Mouse (Mus musculus) forebrain, embryonic 11.5 days (tissue): Measurements from ENCODE around the gene Prkag2. TPM values are rescaled to one million over a fixed set of nuclear protein-coding genes. Genes with fewer than 3 reads are reported as not detected.

Source experiments
- ATAC-seq: fragments of 200-750 bp; cut with Nextera tagmentation; replicated peaks from 2 replicates; pipeline ENCODE4 v1.8.0; 2017; ENCODE audit warnings: moderate TSS enrichment; ENCODE audit not compliant: low FRiP score
- DNase-seq: peaks from one replicate; pipeline ENCODE4 v3.0.0-alpha.2; 2017; ENCODE audit warnings: low spot score
- H3K27ac ChIP-seq: fragments of 300-500 bp; sonication (generic); 2 replicates; pipeline ENCODE4 v1.5.1; 2014; ENCODE audit warnings: low read depth, low read length
- H3K27me3 ChIP-seq: fragments of 300-500 bp; sonication (generic); 2 replicates; pipeline ENCODE4 v1.6.1; 2014; ENCODE audit warnings: mild to moderate bottlenecking, low read length, mixed read lengths; ENCODE audit not compliant: control insufficient read depth, insufficient read depth
- H3K36me3 ChIP-seq: fragments of 300-500 bp; sonication (generic); 2 replicates; pipeline ENCODE4 v1.6.1; 2014; ENCODE audit warnings: mild to moderate bottlenecking, low read length, moderate library complexity, mixed read lengths; ENCODE audit not compliant: control insufficient read depth, insufficient read depth
- H3K4me1 ChIP-seq: fragments of 300-500 bp; sonication (generic); replicated peaks from 2 replicates; pipeline ENCODE4 v1.6.1; 2014; ENCODE audit warnings: low read length, mixed read lengths; ENCODE audit not compliant: control insufficient read depth, insufficient read depth
- H3K4me2 ChIP-seq: fragments of 300-500 bp; sonication (generic); 2 replicates; pipeline ENCODE4 v1.6.1; 2014; ENCODE audit warnings: low read depth, mild to moderate bottlenecking, low read length, moderate library complexity, mixed read lengths; ENCODE audit not compliant: severe bottlenecking
- H3K4me3 ChIP-seq: fragments of 300-500 bp; sonication (generic); 2 replicates; pipeline ENCODE4 v1.5.1; 2014; ENCODE audit warnings: low read depth, low read length
- H3K9ac ChIP-seq: fragments of 300-500 bp; sonication (generic); 2 replicates; pipeline ENCODE4 v1.6.1; 2014; ENCODE audit warnings: low read length
- H3K9me3 ChIP-seq: fragments of 300-500 bp; sonication (generic); 2 replicates; pipeline ENCODE4 v1.6.1; 2016; ENCODE audit warnings: low read length, mixed read lengths; ENCODE audit not compliant: control insufficient read depth
- WGBS: fragments of 180-500 bp; shearing (Covaris S2); extraction: QIAGEN DNeasy Blood & Tissue Kit; methylation state at CpG from one replicate; pipeline ENCODE4 v1.1.7; 2014; 5-methylcytosine and 5-hydroxymethylcytosine counted together
- polyA plus RNA-seq: library from polyadenylated mRNA; unstranded; fragments of >200 nt; fragmentation: Nextera tagmentation; extraction: Ambion mirVana; gene quantifications from 2 replicates; pipeline ENCODE4 v1.2.1, GENCODE M21; 2014

The Prkag2 gene
- polyA plus RNA-seq, 1 experiment from 2014 or later: 54.4 TPM

DNA sequence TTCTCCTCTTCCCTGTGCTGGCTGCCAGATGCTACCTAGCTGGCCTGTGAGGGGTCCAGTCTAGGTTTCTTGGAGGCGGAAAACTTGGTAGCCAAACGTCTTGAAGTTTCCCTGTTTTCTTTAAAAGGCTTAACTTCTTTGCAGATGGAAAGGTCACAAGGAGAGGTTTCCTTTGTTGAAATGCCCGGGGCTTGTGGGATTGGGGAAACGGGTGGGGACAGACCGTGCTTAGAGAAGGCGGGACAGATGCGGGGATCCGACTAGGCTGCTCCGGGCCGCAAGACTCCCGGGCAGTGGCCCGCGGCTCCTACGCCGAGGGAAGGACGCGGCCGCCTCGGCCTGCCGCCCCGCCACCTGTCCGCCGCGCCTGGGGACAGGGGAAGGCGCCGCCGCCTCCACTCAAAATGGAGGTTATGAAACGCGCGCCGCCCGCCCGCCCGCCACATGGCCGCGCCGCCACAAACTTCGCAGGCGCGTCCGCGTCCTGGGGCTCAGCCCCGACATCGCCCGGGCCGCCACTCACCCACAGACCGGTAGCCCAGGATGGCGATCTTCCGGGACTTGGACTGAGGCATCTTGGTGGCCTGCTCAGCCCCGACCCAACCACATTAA, 258.7 kb downstream of the Prkag2 start:
- peak overlapping the region; percentile 97 for H3K27ac ChIP-seq
- peaks cover 10% of the 10 kb centered on the region for H3K4me1 ChIP-seq
- peak overlapping the region; percentile 93 for H3K9ac ChIP-seq
- no peaks in the 10 kb centered on the region for H3K9me3 ChIP-seq
- DNase-seq (peak; percentile 82), ATAC-seq (peak; percentile 10)
- peak overlapping the region; percentile 66 for H3K4me2 ChIP-seq
- no peaks in the 10 kb centered on the region for H3K27me3 ChIP-seq
- peak overlapping the region; percentile 96 for H3K4me3 ChIP-seq
- H3K36me3 ChIP-seq: no peaks in the 10 kb centered on the region
- under 1% methylated on average over 50 of the region's 50 CpGs for WGBS

DNA sequence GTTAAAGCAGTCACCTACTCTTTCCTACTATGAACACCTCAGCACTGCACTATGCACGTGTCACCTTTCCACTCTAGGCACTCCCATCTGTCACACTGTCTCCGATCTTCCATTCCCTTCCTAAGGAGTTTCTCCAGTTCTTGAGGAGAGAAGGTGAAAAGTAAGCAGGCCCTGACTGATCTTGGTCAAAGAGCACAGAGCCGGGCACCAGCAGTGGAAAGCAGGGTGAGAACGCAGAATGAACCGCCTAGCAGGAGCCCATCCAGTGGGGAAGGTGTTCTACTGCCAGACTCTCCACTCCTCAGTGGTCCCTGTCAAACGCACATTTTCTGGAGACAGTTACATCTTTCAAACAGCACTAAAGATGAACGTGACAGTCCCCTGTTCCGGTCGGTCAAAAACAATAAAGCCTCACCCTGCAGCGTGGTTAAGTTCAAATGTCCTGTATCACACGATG, 259.4 kb downstream of the Prkag2 start:
- H3K27me3 ChIP-seq: no peaks in the 10 kb centered on the region
- 25% methylated on average over 11 of the region's 11 CpGs for WGBS
- H3K9me3 ChIP-seq: no peaks in the 10 kb centered on the region
- ATAC-seq: no peak
- peak overlapping the region; percentile 66 for H3K4me2 ChIP-seq
- peak overlapping the region; percentile 96 for H3K4me3 ChIP-seq
- H3K36me3 ChIP-seq: no peaks in the 10 kb centered on the region
- DNase-seq: no peak
- peak overlapping the region; percentile 93 for H3K9ac ChIP-seq
- H3K27ac ChIP-seq: no peak overlapping the region
- peaks cover 10% of the 10 kb centered on the region for H3K4me1 ChIP-seq

GRCm38 (mm10) chr5:24834491-24834890, 266.0 kb downstream of the Prkag2 start:
- Histone ChIP-seq H3K9me3 (no peaks in the 10 kb centered on the region), H3K4me2 (no peak overlapping the region), H3K9ac (no peak overlapping the region), H3K27ac (no peak overlapping the region), H3K4me1 (0 out of 2 replicates have a peak, but pooled peaks cover 2% of the 10 kb centered on the region), H3K36me3 (no peaks in the 10 kb centered on the region), H3K27me3 (no peaks in the 10 kb centered on the region), H3K4me3 (no peak overlapping the region)
- ATAC-seq (no peak), DNase-seq (no peak)
- 76% methylated on average over 5 of the region's 5 CpGs for WGBS

GRCm38 (mm10) chr5:24831912-24832311, 268.5 kb downstream of the Prkag2 start:
- H3K27ac ChIP-seq: no peak overlapping the region
- no peaks in the 10 kb centered on the region for H3K9me3 ChIP-seq
- DNase-seq (no peak), ATAC-seq (no peak)
- WGBS: 89% methylated on average over 3 of the region's 3 CpGs
- no peaks in the 10 kb centered on the region for H3K4me1 ChIP-seq
- H3K4me3 ChIP-seq: no peak overlapping the region
- H3K27me3 ChIP-seq: no peaks in the 10 kb centered on the region
- no peak overlapping the region for H3K4me2 ChIP-seq
- no peaks in the 10 kb centered on the region for H3K36me3 ChIP-seq
- no peak overlapping the region for H3K9ac ChIP-seq

- no peak for ATAC-seq
- no peak overlapping the region for H3K4me2 ChIP-seq
- DNase-seq: no peak
- no peak overlapping the region for H3K4me3 ChIP-seq
- H3K9ac ChIP-seq: no peak overlapping the region
- 89% methylated on average over 3 of the region's 3 CpGs for WGBS
- no peak overlapping the region for H3K27ac ChIP-seq
- no peaks in the 10 kb centered on the region for H3K36me3 ChIP-seq
- no peaks in the 10 kb centered on the region for H3K4me1 ChIP-seq
- no peaks in the 10 kb centered on the region for H3K9me3 ChIP-seq
- H3K27me3 ChIP-seq: no peaks in the 10 kb centered on the region
Measured at GRCm38 (mm10) chr5:24828446-24828845, 272.0 kb downstream of the Prkag2 start.

- no peak for ATAC-seq
- no peak overlapping the region for H3K4me2 ChIP-seq
- no peak overlapping the region for H3K9ac ChIP-seq
- H3K4me3 ChIP-seq: no peak overlapping the region
- H3K9me3 ChIP-seq: no peaks in the 10 kb centered on the region
- DNase-seq: no peak
- no peak overlapping the region for H3K27ac ChIP-seq
- H3K4me1 ChIP-seq: no peaks in the 10 kb centered on the region
- H3K36me3 ChIP-seq: no peaks in the 10 kb centered on the region
- WGBS: 98% methylated on average over 2 of the region's 2 CpGs
- no peaks in the 10 kb centered on the region for H3K27me3 ChIP-seq
Measured at GRCm38 (mm10) chr5:24827173-24827572, 273.3 kb downstream of the Prkag2 start.

GRCm38 (mm10) chr5:24826056-24826770, 274.2 kb downstream of the Prkag2 start:
- ATAC-seq: no peak
- WGBS: 92% methylated on average over 9 of the region's 9 CpGs

GRCm38 (mm10) chr5:24825365-24826055, 274.9 kb downstream of the Prkag2 start:
- ATAC-seq (no peak), DNase-seq (no peak)
- H3K27me3 ChIP-seq: no peaks in the 10 kb centered on the region
- no peak overlapping the region for H3K9ac ChIP-seq
- no peak overlapping the region for H3K4me2 ChIP-seq
- 91% methylated on average over 4 of the region's 4 CpGs for WGBS
- no peaks in the 10 kb centered on the region for H3K36me3 ChIP-seq
- no peak overlapping the region for H3K4me3 ChIP-seq
- no peak overlapping the region for H3K27ac ChIP-seq
- H3K4me1 ChIP-seq: no peaks in the 10 kb centered on the region
- no peaks in the 10 kb centered on the region for H3K9me3 ChIP-seq

More at GRCm38 (mm10) chr5:24826056-24826770, 274.2 kb downstream of the Prkag2 start:
- Histone ChIP-seq H3K4me1 (no peaks in the 10 kb centered on the region), H3K9me3 (no peaks in the 10 kb centered on the region), H3K36me3 (no peaks in the 10 kb centered on the region), H3K4me3 (no peak overlapping the region), H3K4me2 (no peak overlapping the region), H3K9ac (no peak overlapping the region), H3K27me3 (no peaks in the 10 kb centered on the region), H3K27ac (no peak overlapping the region)
- DNase-seq: no peak
